Mouse (Mus musculus) embryonic facial prominence, embryonic 10.5 days (tissue): ENCODE data around the gene Myom3. TPM values are rescaled to one million over a fixed set of nuclear protein-coding genes. Genes with fewer than 3 reads are reported as not detected.

Experiments
- DNase-seq: peaks from one replicate; pipeline ENCODE4 v3.0.0-alpha.2; 2017; ENCODE audit warnings: low spot score
- H3K27ac ChIP-seq: fragments of 300-500 bp; sonication (generic); replicated peaks from 2 replicates; pipeline ENCODE4 v1.5.1; 2016; ENCODE audit warnings: mild to moderate bottlenecking
- H3K27me3 ChIP-seq: fragments of 300-500 bp; sonication (generic); replicated peaks from 2 replicates; pipeline ENCODE4 v1.6.1; 2016; ENCODE audit warnings: low read depth, mild to moderate bottlenecking; ENCODE audit not compliant: poor library complexity, severe bottlenecking
- H3K36me3 ChIP-seq: fragments of 300-500 bp; sonication (generic); replicated peaks from 2 replicates; pipeline ENCODE4 v1.6.1; 2016; ENCODE audit warnings: mild to moderate bottlenecking, moderate library complexity
- H3K4me1 ChIP-seq: fragments of 300-500 bp; sonication (generic); 2 replicates; pipeline ENCODE4 v1.6.1; 2016
- H3K4me3 ChIP-seq: fragments of 300-500 bp; sonication (generic); 2 replicates; pipeline ENCODE4 v1.5.1; 2016; ENCODE audit warnings: mild to moderate bottlenecking, moderate library complexity
- H3K9me3 ChIP-seq: fragments of 300-500 bp; sonication (generic); 2 replicates; pipeline ENCODE4 v1.6.1; 2016; ENCODE audit warnings: mild to moderate bottlenecking
- WGBS: fragments of 180-500 bp; shearing (Covaris S2); methylation state at CpG from one replicate; pipeline ENCODE4 v1.1.7; 2016; 5-methylcytosine and 5-hydroxymethylcytosine counted together
- polyA plus RNA-seq: library from polyadenylated mRNA; unstranded; fragments of >200 nt; fragmentation: Nextera tagmentation; extraction: Ambion mirVana; gene quantifications from 2 replicates; pipeline ENCODE4 v1.2.1, GENCODE M21; 2016

The Myom3 gene
- polyA plus RNA-seq, 1 experiment from 2014 or later = not detected

GRCm38 (mm10) chr4:135739672-135740071 lies 19.8 kb upstream of the Myom3 start:
- Histone ChIP-seq H3K27ac (no peak overlapping the region), H3K4me1 (peaks cover 25% of the 10 kb centered on the region), H3K36me3 (no peaks in the 10 kb centered on the region), H3K27me3 (no peaks in the 10 kb centered on the region), H3K4me3 (no peak overlapping the region), H3K9me3 (peaks cover under 1% of the 10 kb centered on the region; the same call in 1 of the 2 replicates)
- WGBS = 90% methylated on average over 14 of the region's 14 CpGs
- DNase-seq = no peak

- H3K9me3 ChIP-seq = no peaks in the 10 kb centered on the region
- no peak for DNase-seq
- no peak overlapping the region for H3K27ac ChIP-seq
- 44% methylated on average over 6 of the region's 6 CpGs for WGBS
- H3K36me3 ChIP-seq = no peaks in the 10 kb centered on the region
- H3K4me1 ChIP-seq = peaks cover 39% of the 10 kb centered on the region
- H3K4me3 ChIP-seq = no peak overlapping the region
- H3K27me3 ChIP-seq = no peaks in the 10 kb centered on the region
Measured at GRCm38 (mm10) chr4:135743520-135743919, 16.0 kb upstream of the Myom3 start.

GRCm38 (mm10) chr4:135744726-135745448 lies 14.6 kb upstream of the Myom3 start:
- H3K36me3 ChIP-seq = no peaks in the 10 kb centered on the region
- peaks cover 36% of the 10 kb centered on the region for H3K4me1 ChIP-seq
- no peak overlapping the region for H3K4me3 ChIP-seq
- H3K27ac ChIP-seq = no peak overlapping the region
- H3K9me3 ChIP-seq = no peaks in the 10 kb centered on the region
- H3K27me3 ChIP-seq = no peaks in the 10 kb centered on the region
- WGBS = 70% methylated on average over 16 of the region's 16 CpGs
- no peak for DNase-seq

GRCm38 (mm10) chr4:135745613-135746012 lies 13.9 kb upstream of the Myom3 start:
- Histone ChIP-seq H3K27ac (no peak overlapping the region), H3K9me3 (no peaks in the 10 kb centered on the region), H3K4me1 (peaks cover 36% of the 10 kb centered on the region), H3K36me3 (no peaks in the 10 kb centered on the region), H3K27me3 (no peaks in the 10 kb centered on the region), H3K4me3 (no peak overlapping the region)
- 76% methylated on average over 10 of the region's 10 CpGs for WGBS
- DNase-seq = no peak

- DNase-seq = no peak
- Histone ChIP-seq H3K9me3 (0 out of 2 replicates have a peak, but pooled peaks cover 8% of the 10 kb centered on the region), H3K36me3 (no peaks in the 10 kb centered on the region), H3K4me3 (no peak overlapping the region), H3K27me3 (no peaks in the 10 kb centered on the region), H3K27ac (no peak overlapping the region), H3K4me1 (peaks cover 9% of the 10 kb centered on the region)
- WGBS = 76% methylated on average over 8 of the region's 8 CpGs
Measured at GRCm38 (mm10) chr4:135750896-135751295, 8.6 kb upstream of the Myom3 start.

- no peak for DNase-seq
- H3K9me3 ChIP-seq = 0 out of 2 replicates have a peak, but pooled peaks cover 8% of the 10 kb centered on the region
- no peaks in the 10 kb centered on the region for H3K27me3 ChIP-seq
- no peak overlapping the region for H3K27ac ChIP-seq
- H3K4me3 ChIP-seq = no peak overlapping the region
- WGBS = 85% methylated on average over 7 of the region's 7 CpGs
- no peaks in the 10 kb centered on the region for H3K4me1 ChIP-seq
- no peaks in the 10 kb centered on the region for H3K36me3 ChIP-seq
Measured at GRCm38 (mm10) chr4:135752106-135752778, 7.3 kb upstream of the Myom3 start.

GRCm38 (mm10) chr4:135752779-135753164 lies 6.7 kb upstream of the Myom3 start:
- DNase-seq = no peak
- Histone ChIP-seq H3K36me3 (no peaks in the 10 kb centered on the region), H3K9me3 (0 out of 2 replicates have a peak, but pooled peaks cover 8% of the 10 kb centered on the region), H3K4me1 (no peaks in the 10 kb centered on the region), H3K27me3 (no peaks in the 10 kb centered on the region), H3K27ac (no peak overlapping the region), H3K4me3 (no peak overlapping the region)
- 91% methylated on average over 8 of the region's 8 CpGs for WGBS

GRCm38 (mm10) chr4:135758331-135758730 lies 1.2 kb upstream of the Myom3 start:
- peak; percentile 32 for DNase-seq
- H3K9me3 ChIP-seq = 0 out of 2 replicates have a peak, but pooled peaks cover 8% of the 10 kb centered on the region
- no peaks in the 10 kb centered on the region for H3K36me3 ChIP-seq
- peaks cover 19% of the 10 kb centered on the region for H3K27me3 ChIP-seq
- WGBS = 36% methylated on average over 4 of the region's 4 CpGs
- no peak overlapping the region for H3K27ac ChIP-seq
- H3K4me3 ChIP-seq = no peak overlapping the region
- H3K4me1 ChIP-seq = peaks cover 33% of the 10 kb centered on the region

- H3K27me3 ChIP-seq = peaks cover 19% of the 10 kb centered on the region
- H3K4me3 ChIP-seq = no peak overlapping the region
- no peak for DNase-seq
- peaks cover 33% of the 10 kb centered on the region for H3K4me1 ChIP-seq
- no peaks in the 10 kb centered on the region for H3K36me3 ChIP-seq
- no peak overlapping the region for H3K27ac ChIP-seq
- 36% methylated on average over 6 of the region's 6 CpGs for WGBS
- H3K9me3 ChIP-seq = 0 out of 2 replicates have a peak, but pooled peaks cover 8% of the 10 kb centered on the region
Measured at GRCm38 (mm10) chr4:135758825-135759224, 690 bp upstream of the Myom3 start.

- DNase-seq = no peak
- Histone ChIP-seq H3K27me3 (peaks cover 22% of the 10 kb centered on the region), H3K4me3 (no peak overlapping the region), H3K4me1 (peaks cover 33% of the 10 kb centered on the region), H3K9me3 (no peaks in the 10 kb centered on the region), H3K27ac (no peak overlapping the region), H3K36me3 (no peaks in the 10 kb centered on the region)
- 66% methylated on average over 8 of the region's 8 CpGs for WGBS
Measured at GRCm38 (mm10) chr4:135761048-135761447, 1.5 kb downstream of the Myom3 start.

- 86% methylated on average over 7 of the region's 7 CpGs for WGBS
- Histone ChIP-seq H3K27me3 (peaks cover 22% of the 10 kb centered on the region), H3K27ac (no peak overlapping the region)
Measured at GRCm38 (mm10) chr4:135761569-135761968, 2.1 kb downstream of the Myom3 start.

GRCm38 (mm10) chr4:135762251-135762906 lies 2.9 kb downstream of the Myom3 start:
- Histone ChIP-seq H3K27ac (no peak overlapping the region; the same call in 1 of the 2 replicates), H3K4me1 (peaks cover 33% of the 10 kb centered on the region), H3K4me3 (peak overlapping the region; percentile 50), H3K36me3 (no peaks in the 10 kb centered on the region), H3K27me3 (peaks cover 22% of the 10 kb centered on the region), H3K9me3 (no peaks in the 10 kb centered on the region)
- 12% methylated on average over 19 of the region's 19 CpGs for WGBS
- DNase-seq = peak; percentile 82

More at GRCm38 (mm10) chr4:135761569-135761968, 2.1 kb downstream of the Myom3 start:
- no peak for DNase-seq
- Histone ChIP-seq H3K4me1 (peaks cover 33% of the 10 kb centered on the region), H3K9me3 (no peaks in the 10 kb centered on the region), H3K4me3 (no peak overlapping the region), H3K36me3 (no peaks in the 10 kb centered on the region)
